31 mouse cellular contexts compared by ENCODE assay signal in genomic region chr1:174216528-174217204, GRCm38 (mm10). TPM values are rescaled to one million over a fixed set of nuclear protein-coding genes. Genes with fewer than 3 reads are reported as not detected.
"Had no signal": no experiment of that assay in that cellular context is flagged by ENCODE, and none has a peak within 500 bp of the region (broad histone marks: within the 10 kb centered on the region; RNA-seq: fewer than 3 reads in every experiment).

No protein-coding gene starts in this region.

- ATAC-seq: intestine, embryonic 15.5 days; midbrain, embryonic 13.5 days had no signal

- H3K9me3 ChIP-seq: intestine, embryonic 15.5 days; kidney, embryonic 15.5 days; liver, embryonic 15.5 days; midbrain, embryonic 10.5 days; midbrain, embryonic 13.5 days had no signal

- H3K4me2 ChIP-seq: intestine, embryonic 15.5 days; kidney, embryonic 15.5 days; liver, embryonic 15.5 days; midbrain, embryonic 13.5 days had no signal

- H3K9ac ChIP-seq: intestine, embryonic 15.5 days; kidney, embryonic 15.5 days; liver, embryonic 15.5 days; midbrain, embryonic 13.5 days had no signal

- H3K4me1 ChIP-seq: intestine, embryonic 15.5 days; kidney, embryonic 15.5 days; liver, embryonic 15.5 days; midbrain, embryonic 10.5 days; midbrain, embryonic 13.5 days had no signal

- H3K27me3 ChIP-seq: intestine, embryonic 15.5 days; kidney, embryonic 15.5 days; liver, embryonic 15.5 days; midbrain, embryonic 13.5 days had no signal

- H3K36me3 ChIP-seq: intestine, embryonic 15.5 days; kidney, embryonic 15.5 days; midbrain, embryonic 10.5 days; midbrain, embryonic 13.5 days had no signal

- H3K4me3 ChIP-seq: intestine, embryonic 15.5 days; kidney, embryonic 15.5 days; left cerebral cortex, adult 2 months; liver, embryonic 15.5 days; midbrain, embryonic 10.5 days; midbrain, embryonic 13.5 days had no signal

- DNase-seq: kidney, adult 11 months; kidney, adult 8-10 months; kidney, postnatal 10 days; kidney, postnatal 36 days; layer of hippocampus, postnatal 36 days; lung, adult 2 months; lung, postnatal 14 days; lung, postnatal 4 days; thymus, adult 18-20 months; thymus, postnatal 36 days had no signal

- H3K27ac ChIP-seq: intestine, embryonic 15.5 days; kidney, embryonic 15.5 days; left cerebral cortex, adult 2 months; liver, embryonic 15.5 days; midbrain, embryonic 10.5 days; midbrain, embryonic 13.5 days; stomach, postnatal 0 days had no signal

RNA-seq across cellular contexts. Expression of gene Olfr419, which starts 35.2 kb away (rescaled TPM):
- total RNA-seq: layer of hippocampus, adult 8-10 months; layer of hippocampus, postnatal 10 days; layer of hippocampus, postnatal 36 days; left cerebral cortex, adult 2 months; left cerebral cortex, postnatal 10 days; left cerebral cortex, postnatal 36 days; megakaryocyte, adult 5-6 weeks; midbrain, postnatal 0 days had no signal
- polyA plus RNA-seq: intestine, embryonic 15.5 days; kidney, embryonic 15.5 days; limb, embryonic 11.5 days; limb, embryonic 14.5 days; lung, adult 2 months; lung, embryonic 16.5 days; midbrain, embryonic 10.5 days; midbrain, embryonic 13.5 days; midbrain, postnatal 0 days; neural tube, embryonic 11.5 days; neural tube, embryonic 14.5 days; small intestine, adult 2 months; stomach, embryonic 14.5 days; stomach, postnatal 0 days; urinary bladder, adult 2 months had no signal

RNA-seq across cellular contexts. Expression of gene Spta1, which starts 44.1 kb away (rescaled TPM):
- polyA plus RNA-seq: small intestine, adult 2 months had no signal
